Mouse (Mus musculus): ENCODE measurements around the gene Wwp2.

DNA sequence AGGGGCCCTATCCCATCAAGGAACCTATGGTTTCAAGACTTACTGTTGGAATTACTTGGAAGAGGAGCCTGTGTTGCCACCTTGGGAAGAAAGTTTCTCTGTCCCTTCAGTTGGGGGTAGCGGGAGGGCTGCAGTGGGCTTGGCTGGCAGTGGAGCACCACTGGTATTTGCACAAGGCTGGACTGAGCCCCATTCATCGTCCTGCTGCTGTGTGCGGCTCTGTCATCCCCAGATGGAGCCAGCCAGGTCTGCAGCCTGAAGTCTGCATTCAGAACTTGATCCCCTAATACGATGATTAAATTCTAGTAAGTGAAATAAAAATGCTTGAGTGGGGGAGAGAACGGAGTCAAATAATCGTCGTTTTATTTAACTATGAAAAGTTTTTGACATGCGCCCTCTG, 108.0 kb downstream of the Wwp2 start:
- TF ChIP-seq POLR2A (IDR thresholded peaks at IDR 0.05; ENCODE audit: low read depth, low read length): no peak
- TF ChIP-seq CTCF (IDR thresholded peaks at IDR 0.05; ENCODE audit: extremely low read depth, insufficient read depth, insufficient read length, insufficient replicate concordance): no peak

Data from spleen, adult 2 months (tissue).